Mouse (Mus musculus) heart, adult 2 months (tissue): ENCODE data around the gene Lama5.

Experiments used
- CTCF ChIP-seq: fragments of 200-600 bp; IDR thresholded peaks from 2 replicates; pipeline ENCODE4 v1.8.1; 2022; ENCODE audit warnings: antibody characterized with exemption, mild to moderate bottlenecking, moderate library complexity
- EP300 ChIP-seq: fragments of 200-500 bp; IDR thresholded peaks from 2 replicates; pipeline ENCODE4 v1.6.1; 2011; ENCODE audit warnings: low read depth, low read length, control low read depth; ENCODE audit not compliant: insufficient read depth
- POLR2A ChIP-seq: fragments of 200-500 bp; IDR thresholded peaks from 2 replicates; pipeline ENCODE4 v1.6.1; 2011; ENCODE audit warnings: mild to moderate bottlenecking, low read depth, low read length, control low read depth; ENCODE audit not compliant: insufficient read depth

DNA sequence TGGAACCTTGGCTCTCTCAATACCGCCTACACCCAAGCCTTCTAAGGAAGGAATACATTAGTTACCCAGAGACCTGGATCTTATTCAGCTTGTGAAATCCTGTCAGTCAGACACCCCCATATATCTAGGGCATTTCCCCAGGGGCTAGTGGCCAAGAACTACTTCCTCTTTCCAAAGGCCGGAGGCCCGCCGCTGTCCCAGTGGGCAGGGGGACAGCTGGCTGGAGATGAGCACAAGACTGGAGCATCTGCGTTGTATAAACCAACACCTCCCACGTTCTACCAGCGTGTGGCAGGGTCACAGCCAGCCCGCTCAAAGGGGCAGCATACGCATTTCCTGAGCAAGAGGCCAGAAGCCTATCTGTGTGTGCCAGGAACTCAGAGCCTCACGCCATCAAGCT, 22.9 kb downstream of the Lama5 start:
- TF ChIP-seq POLR2A, result no peak
- no peak for TF ChIP-seq CTCF
- no peak for TF ChIP-seq EP300
